Mouse (Mus musculus) forebrain, embryonic 16.5 days (tissue): ENCODE results near the gene Nfya. TPM values are rescaled to one million over a fixed set of nuclear protein-coding genes. Genes with fewer than 3 reads are reported as not detected.

Experiments
- ATAC-seq: fragments of 200-750 bp; cut with Nextera tagmentation; 2 replicates; pipeline ENCODE4 v1.8.0; 2017; ENCODE audit warnings: mild to moderate bottlenecking, moderate library complexity
- H3K27ac ChIP-seq: fragments of 300-500 bp; sonication (generic); 2 replicates; pipeline ENCODE4 v1.5.1; 2014; ENCODE audit warnings: low read length, control low read depth
- H3K27me3 ChIP-seq: fragments of 300-500 bp; sonication (generic); replicated peaks from 2 replicates; pipeline ENCODE4 v1.6.1; 2014; ENCODE audit warnings: low read length; ENCODE audit not compliant: control insufficient read depth, insufficient read depth
- H3K36me3 ChIP-seq: fragments of 300-500 bp; sonication (generic); 2 replicates; pipeline ENCODE4 v1.6.1; 2014; ENCODE audit not compliant: control insufficient read depth, insufficient read depth
- H3K4me1 ChIP-seq: fragments of 300-500 bp; sonication (generic); replicated peaks from 2 replicates; pipeline ENCODE4 v1.6.1; 2014; ENCODE audit warnings: low read length; ENCODE audit not compliant: control insufficient read depth, insufficient read depth
- H3K4me2 ChIP-seq: fragments of 300-500 bp; sonication (generic); 2 replicates; pipeline ENCODE4 v1.6.1; 2014; ENCODE audit warnings: mild to moderate bottlenecking, low read length, control low read depth
- H3K4me3 ChIP-seq: fragments of 300-500 bp; sonication (generic); replicated peaks from 2 replicates; pipeline ENCODE4 v1.5.1; 2014; ENCODE audit warnings: mild to moderate bottlenecking, low read length, control low read depth
- H3K9ac ChIP-seq: fragments of 300-500 bp; sonication (generic); replicated peaks from 2 replicates; pipeline ENCODE4 v1.6.1; 2014; ENCODE audit warnings: low read depth, low read length, control low read depth
- H3K9me3 ChIP-seq: fragments of 300-500 bp; sonication (generic); 2 replicates; pipeline ENCODE4 v1.6.1; 2016; ENCODE audit warnings: low read length; ENCODE audit not compliant: control insufficient read depth
- WGBS: fragments of 180-500 bp; shearing (Covaris S2); extraction: QIAGEN DNeasy Blood & Tissue Kit; methylation state at CpG from one replicate; pipeline ENCODE4 v1.1.7; 2014; 5-methylcytosine and 5-hydroxymethylcytosine counted together
- polyA plus RNA-seq: library from polyadenylated mRNA; unstranded; fragments of >200 nt; fragmentation: Nextera tagmentation; extraction: Ambion mirVana; gene quantifications from 2 replicates; pipeline ENCODE4 v1.2.1, GENCODE M21; 2015

Nfya gene
- polyA plus RNA-seq, 1 experiment from 2014 or later: 19.7 TPM

DNA sequence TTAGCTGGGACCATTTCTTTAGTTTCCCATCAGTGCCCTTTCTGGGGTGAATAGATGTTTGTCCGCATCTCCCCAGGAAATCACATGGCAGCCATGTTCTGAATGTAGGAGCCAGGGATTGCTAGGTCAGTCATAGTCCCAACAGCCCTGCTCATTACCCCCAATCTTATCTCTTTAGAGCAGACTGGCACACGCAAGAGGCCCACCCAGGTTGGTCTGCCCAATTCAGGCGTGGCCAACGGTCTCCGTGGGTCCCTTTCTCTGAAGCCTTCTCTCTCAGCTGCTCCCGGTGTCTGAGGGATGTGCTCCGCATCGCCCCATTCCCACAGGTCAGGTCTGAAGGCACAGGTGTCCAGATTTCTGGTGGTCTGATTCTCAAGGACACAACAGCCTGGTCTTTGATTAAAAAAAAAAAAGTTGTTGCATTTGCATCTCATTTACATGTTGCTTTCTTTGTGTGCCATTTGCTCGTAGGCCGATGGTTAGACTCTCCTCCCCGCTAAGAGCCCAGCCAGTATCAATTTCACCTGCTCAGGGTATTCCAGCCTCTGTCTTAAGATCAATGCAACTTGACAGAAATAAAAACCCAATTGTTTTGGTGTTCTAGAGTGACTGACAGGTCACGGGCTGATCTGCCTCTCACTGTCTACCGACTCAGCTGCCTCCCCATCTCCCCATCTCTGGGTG lies 41.1 kb upstream of the Nfya start:
- no peak overlapping the region for H3K27ac ChIP-seq
- no peak overlapping the region for H3K4me3 ChIP-seq
- no peaks in the 10 kb centered on the region for H3K27me3 ChIP-seq
- no peak overlapping the region for H3K9ac ChIP-seq
- no peak overlapping the region for H3K4me2 ChIP-seq
- ATAC-seq: no peak
- no peaks in the 10 kb centered on the region for H3K9me3 ChIP-seq
- peaks cover 3% of the 10 kb centered on the region; the same call in 1 of the 2 replicates for H3K4me1 ChIP-seq
- 68% methylated on average over 13 of the region's 13 CpGs for WGBS
- no peaks in the 10 kb centered on the region for H3K36me3 ChIP-seq

DNA sequence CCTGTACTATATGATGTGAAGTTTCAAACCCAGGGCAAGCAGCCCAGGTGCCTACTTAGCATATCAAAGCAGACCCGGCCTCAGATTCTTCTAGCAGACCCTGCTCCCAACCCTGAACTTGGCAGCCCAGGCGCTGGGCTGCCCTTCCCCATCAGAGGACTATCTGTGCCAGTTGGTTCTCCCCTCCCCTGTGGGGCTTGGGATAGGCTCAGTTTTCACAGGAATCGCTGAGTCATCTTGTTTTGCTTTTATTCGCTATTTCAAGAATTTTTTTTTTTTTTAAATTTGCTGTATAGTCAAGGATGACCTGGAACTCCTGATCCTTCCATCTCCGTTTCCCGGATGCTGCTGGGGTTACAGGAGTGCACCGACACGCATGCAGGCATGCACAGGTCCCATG lies 38.0 kb upstream of the Nfya start:
- Histone ChIP-seq H3K9me3 (no peaks in the 10 kb centered on the region), H3K4me1 (peaks cover 3% of the 10 kb centered on the region; the same call in 1 of the 2 replicates), H3K27me3 (no peaks in the 10 kb centered on the region), H3K27ac (no peak overlapping the region), H3K36me3 (no peaks in the 10 kb centered on the region), H3K9ac (no peak overlapping the region), H3K4me3 (no peak overlapping the region), H3K4me2 (no peak overlapping the region)
- ATAC-seq: no peak
- WGBS: 73% methylated on average over 8 of the region's 8 CpGs

DNA sequence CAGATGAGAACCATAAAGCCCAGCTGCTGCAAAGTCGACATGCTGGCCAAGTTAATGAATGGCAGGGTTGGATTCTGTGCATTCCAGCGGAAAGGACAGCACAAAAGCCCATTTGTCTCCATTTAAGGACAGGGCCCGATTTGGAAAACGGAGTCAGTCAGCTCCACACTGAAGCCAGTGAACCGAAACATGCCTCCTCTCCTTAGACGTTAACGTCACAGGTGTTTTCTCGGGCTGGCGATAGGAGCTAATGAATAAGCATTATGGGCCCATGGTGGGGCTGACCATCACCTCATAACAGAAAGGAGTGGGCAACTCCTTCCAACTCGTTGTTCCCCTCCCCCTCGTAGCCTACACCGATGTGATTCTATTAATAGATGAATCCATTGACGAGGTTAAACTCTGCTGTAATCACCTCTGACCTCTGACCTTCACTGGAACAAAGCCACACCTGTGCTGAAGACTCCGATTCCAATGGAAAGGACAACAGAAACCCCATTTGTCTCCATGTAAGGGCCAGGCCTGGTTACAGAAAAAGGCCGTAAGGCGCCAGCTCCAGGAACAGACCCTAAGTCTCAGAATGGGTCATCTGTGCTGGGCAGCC lies 33.9 kb upstream of the Nfya start:
- H3K4me2 ChIP-seq: no peak overlapping the region
- H3K27me3 ChIP-seq: no peaks in the 10 kb centered on the region
- no peak for ATAC-seq
- 47% methylated on average over 16 of the region's 16 CpGs for WGBS
- H3K4me3 ChIP-seq: no peak overlapping the region
- H3K27ac ChIP-seq: no peak overlapping the region
- no peaks in the 10 kb centered on the region for H3K4me1 ChIP-seq
- no peaks in the 10 kb centered on the region for H3K36me3 ChIP-seq
- H3K9me3 ChIP-seq: no peaks in the 10 kb centered on the region
- H3K9ac ChIP-seq: no peak overlapping the region

GRCm38 (mm10) chr17:48442745-48443457 lies 33.2 kb upstream of the Nfya start:
- Histone ChIP-seq H3K36me3 (no peaks in the 10 kb centered on the region), H3K4me2 (no peak overlapping the region), H3K9ac (no peak overlapping the region), H3K4me3 (no peak overlapping the region), H3K27ac (no peak overlapping the region), H3K27me3 (no peaks in the 10 kb centered on the region), H3K4me1 (no peaks in the 10 kb centered on the region), H3K9me3 (no peaks in the 10 kb centered on the region)
- 69% methylated on average over 7 of the region's 7 CpGs for WGBS
- ATAC-seq: peak; percentile 33; the same call in 1 of the 2 replicates

GRCm38 (mm10) chr17:48437421-48437911 lies 27.8 kb upstream of the Nfya start:
- no peaks in the 10 kb centered on the region for H3K27me3 ChIP-seq
- H3K4me2 ChIP-seq: no peak overlapping the region
- H3K27ac ChIP-seq: 0 out of 2 replicates have a peak overlapping the region, but pooled peaks have one; percentile 12
- H3K9me3 ChIP-seq: no peaks in the 10 kb centered on the region
- H3K36me3 ChIP-seq: no peaks in the 10 kb centered on the region
- H3K4me1 ChIP-seq: peaks cover 4% of the 10 kb centered on the region
- H3K9ac ChIP-seq: no peak overlapping the region
- ATAC-seq: 0 out of 2 replicates have a peak, but pooled peaks have one; percentile 43
- H3K4me3 ChIP-seq: no peak overlapping the region
- WGBS: 24% methylated on average over 7 of the region's 7 CpGs

DNA sequence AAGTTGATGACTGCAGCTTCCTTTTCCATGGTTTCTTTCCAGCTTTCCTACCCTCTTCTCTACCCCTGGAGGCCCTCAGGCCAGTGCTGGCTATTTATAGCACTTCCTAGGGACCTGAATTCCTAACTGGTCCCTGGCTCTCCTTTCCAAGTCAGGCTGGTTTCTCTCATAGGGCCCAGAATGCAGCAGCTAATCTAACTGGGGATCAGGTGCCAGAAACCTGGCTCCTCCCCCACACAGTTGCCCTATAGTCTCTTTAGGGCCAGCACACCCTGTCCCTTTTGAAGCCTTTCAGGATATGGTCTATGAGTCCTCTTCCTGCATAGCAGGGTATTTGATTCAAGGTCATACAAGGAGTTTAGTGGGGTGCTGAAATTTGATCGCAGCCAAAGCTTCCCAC lies 26.8 kb upstream of the Nfya start:
- WGBS: 62% methylated on average over 1 of the region's 1 CpGs
- H3K27ac ChIP-seq: no peak overlapping the region
- H3K27me3 ChIP-seq: no peaks in the 10 kb centered on the region
- no peak overlapping the region for H3K9ac ChIP-seq
- no peak overlapping the region for H3K4me2 ChIP-seq
- no peak overlapping the region for H3K4me3 ChIP-seq
- H3K36me3 ChIP-seq: no peaks in the 10 kb centered on the region
- H3K4me1 ChIP-seq: peaks cover 6% of the 10 kb centered on the region
- no peak for ATAC-seq
- no peaks in the 10 kb centered on the region for H3K9me3 ChIP-seq

DNA sequence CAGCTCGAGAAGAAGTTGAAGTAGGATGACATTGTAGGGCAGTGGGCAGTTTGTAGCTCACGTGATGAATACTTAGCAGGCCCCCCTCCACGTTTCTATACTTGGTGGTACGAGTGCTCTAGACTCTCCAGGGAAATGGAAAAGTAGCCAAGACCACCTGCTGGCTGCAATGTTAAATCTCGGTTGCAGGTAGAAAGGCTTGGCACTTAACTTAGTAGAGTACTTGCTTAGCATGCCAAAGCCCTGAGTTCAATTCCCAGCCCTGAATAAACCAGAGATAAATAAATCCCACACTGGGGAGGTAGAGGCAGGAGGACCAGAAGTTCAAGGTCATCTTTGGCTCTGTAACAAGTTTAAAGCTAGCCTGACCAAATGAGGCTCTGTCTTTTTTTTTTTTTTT lies 24.8 kb upstream of the Nfya start:
- Histone ChIP-seq H3K4me2 (no peak overlapping the region), H3K9me3 (no peaks in the 10 kb centered on the region), H3K9ac (no peak overlapping the region), H3K4me3 (no peak overlapping the region), H3K4me1 (peaks cover 6% of the 10 kb centered on the region), H3K36me3 (no peaks in the 10 kb centered on the region), H3K27ac (no peak overlapping the region), H3K27me3 (no peaks in the 10 kb centered on the region)
- WGBS: 77% methylated on average over 5 of the region's 5 CpGs
- no peak for ATAC-seq

- Histone ChIP-seq H3K36me3 (no peaks in the 10 kb centered on the region), H3K9me3 (no peaks in the 10 kb centered on the region)
- WGBS: 71% methylated on average over 6 of the region's 6 CpGs
Observed at GRCm38 (mm10) chr17:48433689-48434330, 24.1 kb upstream of the Nfya start.

More at GRCm38 (mm10) chr17:48433689-48434330, 24.1 kb upstream of the Nfya start:
- no peak overlapping the region for H3K27ac ChIP-seq
- no peak overlapping the region for H3K9ac ChIP-seq
- H3K27me3 ChIP-seq: no peaks in the 10 kb centered on the region
- ATAC-seq: no peak
- peaks cover 6% of the 10 kb centered on the region for H3K4me1 ChIP-seq
- H3K4me3 ChIP-seq: no peak overlapping the region
- H3K4me2 ChIP-seq: no peak overlapping the region
